Mouse (Mus musculus): ENCODE results near the gene Natd1.

DNA sequence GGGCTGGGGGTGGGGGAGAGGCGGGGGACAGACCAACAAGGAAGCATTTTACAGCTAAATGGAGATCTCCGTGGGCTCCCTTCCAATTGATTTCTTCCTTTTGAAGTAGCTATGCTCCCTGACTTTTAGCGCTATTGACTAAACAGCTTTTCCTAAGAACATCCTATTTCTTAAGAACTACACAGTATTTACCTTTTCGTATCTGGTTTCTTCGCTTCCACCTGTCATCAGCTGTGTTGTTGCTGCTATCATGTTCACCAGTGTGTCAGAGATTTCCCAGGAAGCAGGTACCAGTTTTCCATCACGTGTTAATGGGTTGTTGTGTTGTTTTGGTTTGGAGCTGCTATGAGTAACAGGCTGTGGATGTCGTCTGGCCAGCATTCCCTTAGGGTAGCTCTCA is at the start of gene Natd1:
- TF ChIP-seq POLR2A (IDR thresholded peaks at IDR 0.05; ENCODE audit: borderline replicate concordance, control insufficient read depth, low read depth, low read length): no peak
- TF ChIP-seq CTCF (IDR thresholded peaks at IDR 0.05; ENCODE audit: control insufficient read depth, insufficient read depth, low read length): no peak

Measured in bone marrow, adult 2 months (tissue).